Mouse (Mus musculus) heart, postnatal 10 days (tissue): ENCODE measurements around the gene Slmap. TPM values are rescaled to one million over a fixed set of nuclear protein-coding genes. Genes with fewer than 3 reads are reported as not detected.
A peak's percentile ranks its signal among the peaks of the same experiment; 100 is the strongest.
"Not testable (repeated sequence)": the region's sequence is repeated elsewhere in the genome, so short reads cannot be mapped to it uniquely, and the experiment has no call there.

ENCODE experiments used
- DNase-seq, 2 experiments: peaks; one replicate each; pipeline ENCODE4 v3.0.0; 2021
- intact Hi-C: fragments of 180-260 bp; cut with DNase I; formaldehyde crosslinking; loops from one replicate; pipeline ENCODE4 v1.15.1; 2025
- total RNA-seq, 2 experiments: library from RNA; stranded (reverse); gene quantifications; 2 replicates each; pipeline ENCODE4 v1.2.3; 2021

Gene Slmap
- total RNA-seq: 100 to 1,000 TPM; 351 to 367 TPM

- peak; percentile 99 to 100 for DNase-seq
- intact Hi-C loops: loop anchor here (1.0 to 5.0 kb wide), 3 partner anchors 40 to 102 kb away; partner anchors contain the start of gene Arf4
Observed at GRCm38 (mm10) chr14:26534757-26535479, at the start of gene Slmap. TSS of gene Slmap (minus strand) at chr14:26534931.

- intact Hi-C loops: no loop called here
- DNase-seq: no peak
Observed at GRCm38 (mm10) chr14:26583645-26584044, 48.9 kb upstream of the Slmap start.

GRCm38 (mm10) chr14:26579346-26580343, 44.9 kb upstream of the Slmap start:
- intact Hi-C loops: loop anchor here (1.0 to 2.0 kb wide), 2 partner anchors 44 to 89 kb away; no protein-coding TSS in a partner anchor
- peak; percentile 91 to 92 for DNase-seq

- intact Hi-C loops: loop anchor here (1.0 to 2.0 kb wide), 2 partner anchors 43 to 88 kb away; no protein-coding TSS in a partner anchor
- DNase-seq: peak in 1 of 2 experiments; percentile 6
Observed at GRCm38 (mm10) chr14:26578791-26579191, 44.1 kb upstream of the Slmap start.

GRCm38 (mm10) chr14:26576255-26576780, 41.6 kb upstream of the Slmap start:
- intact Hi-C loops: no loop called here
- DNase-seq: no peak

- DNase-seq, intact Hi-C loops: not testable (repeated sequence)
Observed at GRCm38 (mm10) chr14:26573556-26573955, 38.8 kb upstream of the Slmap start, which contains the start of gene Dennd6a. TSS of gene Dennd6a (plus strand) at chr14:26573856.

GRCm38 (mm10) chr14:26571951-26572675, 37.4 kb upstream of the Slmap start:
- intact Hi-C loops: no loop called here

GRCm38 (mm10) chr14:26569880-26570279, 35.1 kb upstream of the Slmap start:
- intact Hi-C loops: no loop called here

More at GRCm38 (mm10) chr14:26571951-26572675, 37.4 kb upstream of the Slmap start:
- DNase-seq: no peak

GRCm38 (mm10) chr14:26562247-26562646, 27.5 kb upstream of the Slmap start:
- DNase-seq: no peak
- intact Hi-C loops: no loop called here

More at GRCm38 (mm10) chr14:26569880-26570279, 35.1 kb upstream of the Slmap start:
- peak in 1 of 2 experiments; percentile 3 for DNase-seq

- intact Hi-C loops: no loop called here
- no peak for DNase-seq
Observed at GRCm38 (mm10) chr14:26558536-26558935, 23.8 kb upstream of the Slmap start.

GRCm38 (mm10) chr14:26557581-26557980, 22.9 kb upstream of the Slmap start:
- DNase-seq: peak in 1 of 2 experiments; percentile 2
- intact Hi-C loops: no loop called here

GRCm38 (mm10) chr14:26552853-26553252, 18.1 kb upstream of the Slmap start:
- no peak for DNase-seq
- intact Hi-C loops: no loop called here

- no peak for DNase-seq
- intact Hi-C loops: no loop called here
Observed at GRCm38 (mm10) chr14:26552441-26552840, 17.7 kb upstream of the Slmap start.

GRCm38 (mm10) chr14:26550712-26551111, 16.0 kb upstream of the Slmap start:
- DNase-seq: no peak
- intact Hi-C loops: no loop called here

- intact Hi-C loops: no loop called here
- no peak for DNase-seq
Observed at GRCm38 (mm10) chr14:26547516-26548488, 13.1 kb upstream of the Slmap start.

GRCm38 (mm10) chr14:26542136-26542535, 7.4 kb upstream of the Slmap start:
- intact Hi-C loops: no loop called here
- no peak for DNase-seq

GRCm38 (mm10) chr14:26540577-26540976, 5.8 kb upstream of the Slmap start:
- intact Hi-C loops: no loop called here
- DNase-seq: no peak

GRCm38 (mm10) chr14:26539241-26539640, 4.5 kb upstream of the Slmap start:
- intact Hi-C loops: no loop called here
- no peak for DNase-seq
